Mouse (Mus musculus): ENCODE results near the gene Adamts2.

Gene Adamts2

DNA sequence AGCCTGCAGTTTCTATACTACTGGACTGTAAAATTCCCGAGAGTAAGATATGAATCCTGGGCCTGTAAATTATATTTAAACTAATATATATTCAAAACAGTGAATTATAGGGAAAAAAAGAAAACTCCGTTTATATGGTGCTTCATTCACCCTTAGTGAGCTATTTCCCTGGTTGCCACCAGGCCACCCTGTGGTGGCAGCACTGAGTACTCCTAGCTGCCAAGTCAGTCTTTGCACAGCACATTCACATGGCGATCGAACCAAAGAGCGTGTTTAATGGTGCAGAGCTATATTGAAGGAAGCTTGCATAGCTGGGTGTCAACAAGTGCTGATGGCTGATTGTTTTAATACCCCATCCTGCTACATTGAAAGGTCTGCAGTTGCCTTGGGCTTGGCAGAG, 245.2 kb downstream of the Adamts2 start:
- DNase-seq (ENCODE audit: low spot score in 2 of 2): no peak

DNA sequence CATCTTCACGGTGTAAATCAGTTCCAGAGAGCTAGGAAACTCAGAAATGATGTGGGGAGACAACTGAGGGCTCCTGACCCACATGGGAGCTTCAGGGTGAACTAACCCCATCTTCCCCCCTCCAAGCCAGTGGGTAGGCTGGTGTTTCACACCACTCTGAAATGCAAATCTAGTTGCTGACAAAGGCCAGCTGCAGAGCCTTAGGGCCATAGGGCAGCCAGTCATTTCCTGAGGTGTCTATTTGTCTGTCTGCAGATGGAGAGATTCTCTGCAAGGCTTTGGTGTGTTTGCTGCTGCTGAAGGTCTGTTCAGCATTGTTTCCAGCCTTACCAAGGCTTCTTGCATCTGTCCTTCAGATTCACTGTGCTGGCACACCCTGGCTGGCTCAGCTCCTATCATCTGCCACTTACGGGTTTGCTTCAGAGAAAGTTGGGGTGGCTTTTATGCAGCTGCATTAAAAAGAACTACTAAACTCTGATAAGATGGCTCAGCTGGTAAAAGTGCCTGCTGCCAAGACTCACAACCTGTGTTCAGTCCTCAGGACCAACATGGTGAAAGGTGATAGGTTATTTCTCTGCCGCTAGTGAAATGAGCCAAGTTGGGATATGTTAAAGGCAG, 246.7 kb downstream of the Adamts2 start:
- DNase-seq (ENCODE audit: low spot score in 2 of 2): no peak

DNA sequence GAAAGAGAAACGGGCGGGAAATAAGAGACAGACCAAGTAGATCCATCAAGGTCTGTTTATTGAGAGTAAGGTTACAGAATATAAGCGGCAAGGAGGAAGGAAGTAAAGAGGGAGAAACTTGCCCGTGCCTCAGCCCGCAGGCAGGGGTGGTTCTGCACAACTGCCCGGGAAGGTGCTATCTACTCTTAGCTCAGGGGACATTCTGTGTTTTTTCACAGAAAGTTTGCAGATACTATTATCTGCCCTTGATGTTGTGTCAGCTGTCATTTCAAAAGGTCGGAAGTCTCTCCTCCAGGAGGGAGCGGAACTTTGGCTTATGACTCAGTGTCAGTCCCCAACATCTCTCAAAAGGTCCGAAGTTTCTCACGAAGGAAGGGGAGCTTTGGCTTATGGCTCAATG, 247.4 kb downstream of the Adamts2 start:
- DNase-seq (ENCODE audit: low spot score in 2 of 2): no peak

DNA sequence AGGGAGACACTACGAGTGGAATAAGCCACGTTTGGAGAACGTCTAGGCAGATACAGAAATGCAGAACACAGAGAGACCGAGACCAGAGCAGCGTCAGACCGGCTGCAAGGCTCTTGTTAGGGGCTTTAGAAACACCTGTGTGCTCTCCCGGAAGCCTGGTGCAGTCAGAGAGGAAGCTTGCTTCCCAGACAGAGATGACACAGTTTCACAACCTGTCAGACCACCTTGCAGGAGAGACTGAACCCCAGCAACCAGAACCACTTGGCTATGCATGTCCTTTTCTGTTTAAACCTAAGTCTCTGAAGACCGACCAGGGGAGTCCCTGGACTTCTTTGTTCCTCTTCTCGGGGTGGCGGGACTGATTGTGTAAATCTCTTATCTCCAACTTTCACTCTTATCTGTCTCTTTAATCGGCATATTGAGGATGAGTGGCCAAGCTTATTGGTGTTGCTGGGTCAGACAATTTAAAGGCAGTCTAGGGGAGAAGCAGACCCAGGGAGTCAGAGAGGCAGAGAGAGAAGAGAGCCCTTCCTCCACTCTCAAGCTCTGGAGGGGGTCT, 248.4 kb downstream of the Adamts2 start, which contains the start of gene Grm6:
TSS of gene Grm6 (plus strand) at position 509 of the 559 bp plus-strand sequence.
- no peak for DNase-seq (ENCODE audit: low spot score in 2 of 2)

DNA sequence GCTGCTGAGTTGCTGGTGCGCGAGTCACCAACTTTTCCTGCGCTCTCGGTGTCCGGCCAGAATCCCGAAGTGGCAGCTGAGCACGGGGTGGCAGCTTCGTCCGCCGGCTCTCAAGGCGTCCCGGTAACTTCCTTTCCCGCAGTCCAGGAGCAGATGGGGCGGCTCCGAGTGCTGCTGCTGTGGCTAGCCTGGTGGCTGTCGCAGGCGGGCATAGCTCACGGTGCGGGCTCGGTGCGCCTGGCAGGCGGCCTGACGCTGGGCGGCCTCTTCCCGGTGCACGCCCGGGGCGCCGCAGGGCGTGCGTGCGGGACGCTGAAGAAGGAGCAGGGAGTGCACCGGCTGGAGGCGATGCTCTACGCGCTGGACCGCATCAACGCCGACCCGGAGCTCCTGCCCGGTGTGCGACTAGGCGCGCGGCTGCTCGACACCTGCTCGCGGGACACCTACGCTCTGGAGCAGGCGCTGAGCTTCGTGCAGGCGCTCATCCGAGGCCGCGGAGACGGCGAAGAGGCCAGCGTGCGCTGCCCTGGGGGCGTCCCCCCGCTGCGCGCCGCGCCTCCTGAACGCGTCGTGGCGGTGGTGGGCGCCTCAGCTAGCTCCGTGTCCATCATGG, 249.2 kb downstream of the Adamts2 start:
- no peak for DNase-seq (ENCODE audit: low spot score in 2 of 2)
